Mouse (Mus musculus) midbrain, embryonic 13.5 days (tissue): ENCODE measurements around the gene Cnst. TPM values are rescaled to one million over a fixed set of nuclear protein-coding genes. Genes with fewer than 3 reads are reported as not detected.
A peak's percentile ranks its signal among the peaks of the same experiment; 100 is the strongest.

Experiments
- ATAC-seq: fragments of 200-750 bp; cut with Nextera tagmentation; 2 replicates; pipeline ENCODE4 v1.8.0; 2017; ENCODE audit warnings: mild to moderate bottlenecking, moderate TSS enrichment, moderate library complexity
- H3K27ac ChIP-seq: fragments of 300-500 bp; sonication (generic); 2 replicates; pipeline ENCODE4 v1.5.1; 2015; ENCODE audit warnings: inconsistent platforms, mild to moderate bottlenecking, moderate library complexity
- H3K27me3 ChIP-seq: fragments of 300-500 bp; sonication (generic); 2 replicates; pipeline ENCODE4 v1.6.1; 2015; ENCODE audit warnings: mild to moderate bottlenecking, inconsistent platforms
- H3K36me3 ChIP-seq: fragments of 300-500 bp; sonication (generic); 2 replicates; pipeline ENCODE4 v1.6.1; 2015; ENCODE audit warnings: mild to moderate bottlenecking, inconsistent platforms
- H3K4me1 ChIP-seq: fragments of 300-500 bp; sonication (generic); replicated peaks from 2 replicates; pipeline ENCODE4 v1.6.1; 2015; ENCODE audit warnings: inconsistent platforms
- H3K4me2 ChIP-seq: fragments of 300-500 bp; sonication (generic); replicated peaks from 2 replicates; pipeline ENCODE4 v1.6.1; 2015; ENCODE audit warnings: moderate library complexity, mild to moderate bottlenecking, inconsistent platforms
- H3K4me3 ChIP-seq: fragments of 300-500 bp; sonication (generic); replicated peaks from 2 replicates; pipeline ENCODE4 v1.5.1; 2015; ENCODE audit warnings: mild to moderate bottlenecking, inconsistent platforms
- H3K9ac ChIP-seq: fragments of 300-500 bp; sonication (generic); replicated peaks from 2 replicates; pipeline ENCODE4 v1.6.1; 2015; ENCODE audit warnings: mild to moderate bottlenecking, inconsistent platforms
- H3K9me3 ChIP-seq: fragments of 300-500 bp; sonication (generic); 2 replicates; pipeline ENCODE4 v1.6.1; 2016; ENCODE audit warnings: mild to moderate bottlenecking, inconsistent platforms
- WGBS: fragments of 180-500 bp; shearing (Covaris S2); methylation state at CpG from one replicate; pipeline ENCODE4 v1.1.7; 2015; 5-methylcytosine and 5-hydroxymethylcytosine counted together
- polyA plus RNA-seq: library from polyadenylated mRNA; unstranded; fragments of >200 nt; fragmentation: Nextera tagmentation; extraction: Ambion mirVana; gene quantifications from 2 replicates; pipeline ENCODE4 v1.2.1, GENCODE M21; 2015

Gene Cnst
- polyA plus RNA-seq, 1 experiment from 2014 or later = 28.2 TPM

DNA sequence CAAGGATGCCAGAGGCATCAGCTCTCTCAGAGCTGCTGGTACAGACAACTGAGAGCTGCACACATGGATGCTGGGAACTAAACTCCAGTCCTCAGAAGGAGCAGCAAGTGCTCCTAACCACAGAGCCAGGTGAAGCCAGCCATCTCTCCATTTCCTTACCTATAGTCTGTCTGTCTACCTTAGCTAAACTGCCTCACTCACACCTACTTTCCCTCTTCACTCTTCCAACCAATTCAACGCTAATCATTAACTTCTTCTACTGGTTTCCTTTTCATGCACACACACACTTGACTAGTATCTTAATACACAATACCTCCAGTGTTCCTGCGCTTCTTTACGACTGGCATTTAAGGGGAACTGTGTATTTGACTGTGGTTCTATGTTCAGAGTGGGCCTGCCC lies 6.3 kb upstream of the Cnst start:
- Histone ChIP-seq H3K27me3 (no peaks in the 10 kb centered on the region), H3K27ac (no peak overlapping the region), H3K4me3 (no peak overlapping the region), H3K9ac (no peak overlapping the region), H3K9me3 (no peaks in the 10 kb centered on the region), H3K4me1 (peaks cover 8% of the 10 kb centered on the region), H3K36me3 (peaks cover 26% of the 10 kb centered on the region), H3K4me2 (no peak overlapping the region)
- 94% methylated on average over 3 of the region's 3 CpGs for WGBS
- ATAC-seq = no peak

DNA sequence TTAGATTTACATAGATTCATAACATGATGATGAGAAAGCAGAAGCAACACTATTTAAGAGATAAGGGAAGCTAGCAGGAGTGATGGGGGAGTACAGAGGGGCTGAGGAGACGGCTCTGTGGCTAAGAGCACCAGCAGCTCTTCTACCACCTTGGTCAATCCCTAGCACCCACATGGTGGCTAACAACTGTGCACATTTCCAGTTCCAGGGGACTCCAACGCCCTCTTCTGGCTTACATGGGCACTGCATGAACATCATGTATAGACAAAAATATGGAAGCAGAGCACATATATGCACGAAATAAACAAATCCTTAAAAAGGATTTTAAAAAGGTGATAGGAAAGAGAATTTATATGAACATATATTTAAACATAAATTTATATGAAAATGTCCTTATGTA lies 4.7 kb upstream of the Cnst start:
- H3K27me3 ChIP-seq = no peaks in the 10 kb centered on the region
- no peak overlapping the region for H3K4me2 ChIP-seq
- H3K4me1 ChIP-seq = peaks cover 15% of the 10 kb centered on the region
- H3K27ac ChIP-seq = no peak overlapping the region
- WGBS = 60% methylated on average over 3 of the region's 3 CpGs
- H3K36me3 ChIP-seq = peaks cover 24% of the 10 kb centered on the region
- no peak overlapping the region for H3K9ac ChIP-seq
- no peak for ATAC-seq
- H3K9me3 ChIP-seq = no peaks in the 10 kb centered on the region
- H3K4me3 ChIP-seq = no peak overlapping the region

DNA sequence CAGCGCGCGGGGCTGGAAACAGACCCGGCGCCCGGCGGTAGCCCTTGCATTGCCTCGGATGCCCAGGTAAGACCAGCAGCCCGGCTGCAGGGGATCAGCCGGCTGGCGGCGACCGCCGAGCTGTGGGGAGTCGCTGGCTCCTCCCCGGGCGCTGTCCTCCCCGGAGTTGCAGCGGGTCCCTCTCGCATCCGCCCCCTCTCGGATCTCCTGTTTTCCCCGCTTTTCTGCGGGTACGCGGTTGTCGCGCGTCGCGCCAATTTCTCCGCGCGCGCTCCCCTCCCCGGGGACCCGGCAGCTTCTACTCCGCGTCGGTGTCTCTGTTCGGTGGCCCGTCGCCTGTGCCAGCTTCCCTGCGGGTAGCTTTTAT lies 364 bp downstream of the Cnst start:
- ATAC-seq = peak; percentile 91
- Histone ChIP-seq H3K9ac (peak overlapping the region; percentile 84), H3K9me3 (no peaks in the 10 kb centered on the region), H3K27me3 (no peaks in the 10 kb centered on the region), H3K4me1 (peaks cover 31% of the 10 kb centered on the region), H3K27ac (peak overlapping the region; percentile 97), H3K4me3 (peak overlapping the region; percentile 74), H3K4me2 (peak overlapping the region; percentile 63), H3K36me3 (no peaks in the 10 kb centered on the region)
- WGBS = 1% methylated on average over 43 of the region's 44 CpGs

DNA sequence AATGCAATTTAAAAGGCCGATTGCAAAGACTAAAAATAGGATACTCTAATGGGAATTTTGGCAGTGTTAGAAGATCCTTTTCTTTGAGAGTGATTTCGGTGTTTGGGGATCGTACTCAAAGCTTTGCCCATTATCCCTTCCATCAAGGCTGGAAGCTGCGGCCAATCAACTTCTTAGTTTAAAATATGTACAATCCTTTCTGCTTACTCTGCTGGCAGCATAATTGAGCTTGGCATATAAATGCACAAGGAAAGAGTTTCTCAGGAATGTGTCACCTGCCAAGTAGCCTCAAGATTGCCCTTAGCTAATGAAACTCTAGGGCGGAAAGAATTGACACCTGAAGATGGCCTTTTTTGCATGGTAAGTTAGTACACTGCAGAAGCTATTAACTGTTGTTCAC lies 1.0 kb downstream of the Cnst start:
- Histone ChIP-seq H3K27me3 (no peaks in the 10 kb centered on the region), H3K9ac (peak overlapping the region; percentile 84), H3K4me3 (peak overlapping the region; percentile 74), H3K9me3 (no peaks in the 10 kb centered on the region), H3K27ac (peak overlapping the region; percentile 97), H3K36me3 (no peaks in the 10 kb centered on the region), H3K4me2 (peak overlapping the region; percentile 63), H3K4me1 (peaks cover 31% of the 10 kb centered on the region)
- 7% methylated on average over 5 of the region's 5 CpGs for WGBS
- ATAC-seq = no peak

DNA sequence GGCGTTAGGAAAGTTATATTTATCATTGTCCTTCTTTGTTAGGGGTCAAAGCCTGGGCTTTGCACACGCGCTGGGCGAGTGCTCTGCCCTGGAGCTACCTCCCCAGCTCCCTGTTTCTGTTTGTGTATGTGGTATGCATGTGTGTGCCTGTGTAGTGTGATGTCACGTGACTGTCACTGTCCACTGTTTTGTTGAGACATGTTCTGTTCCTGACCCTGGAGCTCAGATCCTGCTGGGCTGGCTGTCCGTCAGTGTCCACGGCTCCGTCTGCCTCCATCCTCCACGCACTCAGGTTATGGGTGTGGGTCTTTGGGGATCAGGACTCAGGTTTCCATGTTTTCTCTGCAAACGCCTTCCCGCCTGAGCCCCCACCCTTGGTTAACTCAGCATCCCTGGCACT lies 2.0 kb downstream of the Cnst start:
- ATAC-seq = no peak
- Histone ChIP-seq H3K4me1 (peaks cover 35% of the 10 kb centered on the region), H3K27me3 (no peaks in the 10 kb centered on the region), H3K4me2 (peak overlapping the region; percentile 19; the same call in 1 of the 2 replicates), H3K4me3 (no peak overlapping the region; the same call in 1 of the 2 replicates), H3K9me3 (no peaks in the 10 kb centered on the region), H3K27ac (no peak overlapping the region), H3K36me3 (no peaks in the 10 kb centered on the region), H3K9ac (peak overlapping the region; percentile 46)
- WGBS = 78% methylated on average over 11 of the region's 11 CpGs

DNA sequence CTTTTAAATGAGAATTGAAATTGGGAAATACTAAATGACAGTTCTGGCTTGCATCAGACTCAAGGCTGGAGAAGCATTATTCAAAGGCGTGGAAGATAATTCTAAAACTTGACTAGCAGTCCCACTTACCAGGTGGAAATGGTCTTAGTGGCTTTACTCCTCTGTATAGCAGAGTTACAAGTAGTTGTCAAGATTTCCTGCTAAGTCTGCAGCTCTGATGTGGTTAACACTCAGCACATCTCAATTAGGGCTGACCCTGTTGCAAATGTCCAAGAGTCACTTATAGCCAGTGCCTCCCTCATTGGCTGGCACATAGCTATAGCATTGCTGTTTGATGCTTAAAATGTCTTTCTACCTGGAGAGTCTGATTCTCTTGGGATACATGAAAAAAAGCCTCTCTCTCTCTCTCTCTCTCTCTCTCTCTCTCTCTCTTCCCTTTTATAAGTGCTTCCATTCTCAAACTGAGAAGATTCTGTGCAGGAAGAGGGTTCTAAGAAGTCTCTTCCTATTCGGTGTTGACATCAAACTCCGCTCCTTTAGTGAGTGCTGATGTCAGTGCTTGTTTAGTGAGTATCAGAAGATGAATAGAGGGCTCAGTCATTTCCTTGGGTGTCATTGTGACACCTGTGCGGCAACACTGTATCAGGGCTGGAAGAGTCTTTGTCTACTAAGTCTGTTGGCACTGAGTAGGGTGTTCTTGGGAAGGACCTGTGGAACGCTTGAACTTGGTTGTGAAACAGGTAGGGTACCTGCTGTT lies 3.0 kb downstream of the Cnst start:
- Histone ChIP-seq H3K4me2 (no peak overlapping the region), H3K4me3 (no peak overlapping the region), H3K36me3 (no peaks in the 10 kb centered on the region), H3K9me3 (no peaks in the 10 kb centered on the region), H3K27ac (no peak overlapping the region), H3K4me1 (peaks cover 35% of the 10 kb centered on the region), H3K27me3 (no peaks in the 10 kb centered on the region), H3K9ac (no peak overlapping the region)
- no peak for ATAC-seq
- WGBS = 93% methylated on average over 5 of the region's 5 CpGs

DNA sequence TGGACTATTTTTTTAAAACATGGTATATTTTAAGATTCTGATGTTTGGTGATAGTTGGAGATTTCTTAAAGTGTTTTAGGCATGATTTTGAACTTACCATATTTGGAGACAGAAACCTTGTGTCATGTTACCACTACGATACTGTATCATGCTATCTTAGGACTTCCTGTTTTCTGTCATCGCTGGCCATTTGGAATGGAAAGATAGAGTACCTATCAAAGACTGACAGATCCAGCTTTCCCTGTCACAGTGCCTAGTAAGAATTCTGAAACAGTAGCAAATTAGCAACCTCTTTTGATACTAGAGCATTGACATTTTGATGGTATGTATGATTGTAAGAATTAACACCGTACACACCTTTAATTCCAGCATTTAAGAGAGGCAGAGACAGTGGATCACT lies 5.2 kb downstream of the Cnst start:
- no peaks in the 10 kb centered on the region for H3K27me3 ChIP-seq
- H3K4me1 ChIP-seq = peaks cover 20% of the 10 kb centered on the region
- 93% methylated on average over 3 of the region's 3 CpGs for WGBS
- no peak for ATAC-seq
- no peak overlapping the region for H3K4me3 ChIP-seq
- H3K36me3 ChIP-seq = no peaks in the 10 kb centered on the region
- H3K4me2 ChIP-seq = no peak overlapping the region
- H3K9ac ChIP-seq = no peak overlapping the region
- no peaks in the 10 kb centered on the region for H3K9me3 ChIP-seq
- H3K27ac ChIP-seq = no peak overlapping the region

DNA sequence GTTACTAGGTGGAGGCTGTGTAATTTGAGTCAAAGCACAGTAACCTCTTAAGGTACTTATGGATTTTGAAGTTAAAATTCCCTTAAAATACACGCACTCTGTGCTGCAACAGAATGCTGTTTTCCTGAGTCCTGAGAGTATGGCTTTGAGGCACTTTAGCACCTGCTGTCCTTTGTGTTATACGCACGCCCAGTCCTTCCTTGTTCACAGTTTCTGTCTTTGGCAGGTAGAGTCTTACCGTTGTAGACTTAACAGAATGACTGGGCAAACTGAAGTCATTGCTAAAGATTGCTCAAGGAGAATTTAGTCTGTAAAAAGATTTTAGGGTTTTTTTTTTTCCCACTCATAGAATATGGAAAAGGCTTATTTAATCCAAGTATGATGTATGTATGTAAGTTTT lies 5.8 kb downstream of the Cnst start:
- no peak for ATAC-seq
- peaks cover 20% of the 10 kb centered on the region for H3K4me1 ChIP-seq
- no peaks in the 10 kb centered on the region for H3K9me3 ChIP-seq
- H3K4me3 ChIP-seq = no peak overlapping the region
- H3K36me3 ChIP-seq = no peaks in the 10 kb centered on the region
- no peak overlapping the region for H3K4me2 ChIP-seq
- 92% methylated on average over 4 of the region's 4 CpGs for WGBS
- no peak overlapping the region for H3K27ac ChIP-seq
- H3K27me3 ChIP-seq = no peaks in the 10 kb centered on the region
- no peak overlapping the region for H3K9ac ChIP-seq

DNA sequence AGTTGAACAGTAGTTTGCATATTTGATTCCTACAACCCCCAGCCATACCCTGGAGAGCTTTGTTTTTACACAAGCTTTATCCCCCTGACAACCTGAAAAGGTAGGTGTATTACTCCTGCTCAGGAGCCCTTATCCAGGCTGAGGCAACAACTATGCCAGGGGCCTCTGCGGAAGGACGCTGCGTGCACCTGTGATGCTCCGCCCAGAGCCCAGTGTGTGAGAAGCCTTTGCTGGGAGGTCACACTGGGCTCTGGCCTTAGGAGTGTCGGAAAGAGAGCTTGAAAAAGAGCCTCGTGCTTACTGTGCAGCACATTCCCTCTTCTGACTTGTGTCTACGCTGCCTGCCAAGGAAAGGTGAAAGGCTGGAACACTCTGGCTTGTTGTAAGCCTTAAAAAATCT lies 6.6 kb downstream of the Cnst start:
- ATAC-seq = no peak
- no peak overlapping the region for H3K9ac ChIP-seq
- no peak overlapping the region for H3K4me3 ChIP-seq
- no peaks in the 10 kb centered on the region for H3K36me3 ChIP-seq
- no peak overlapping the region for H3K27ac ChIP-seq
- WGBS = 43% methylated on average over 7 of the region's 7 CpGs
- no peaks in the 10 kb centered on the region for H3K9me3 ChIP-seq
- no peaks in the 10 kb centered on the region for H3K27me3 ChIP-seq
- peaks cover 13% of the 10 kb centered on the region for H3K4me1 ChIP-seq
- H3K4me2 ChIP-seq = no peak overlapping the region

DNA sequence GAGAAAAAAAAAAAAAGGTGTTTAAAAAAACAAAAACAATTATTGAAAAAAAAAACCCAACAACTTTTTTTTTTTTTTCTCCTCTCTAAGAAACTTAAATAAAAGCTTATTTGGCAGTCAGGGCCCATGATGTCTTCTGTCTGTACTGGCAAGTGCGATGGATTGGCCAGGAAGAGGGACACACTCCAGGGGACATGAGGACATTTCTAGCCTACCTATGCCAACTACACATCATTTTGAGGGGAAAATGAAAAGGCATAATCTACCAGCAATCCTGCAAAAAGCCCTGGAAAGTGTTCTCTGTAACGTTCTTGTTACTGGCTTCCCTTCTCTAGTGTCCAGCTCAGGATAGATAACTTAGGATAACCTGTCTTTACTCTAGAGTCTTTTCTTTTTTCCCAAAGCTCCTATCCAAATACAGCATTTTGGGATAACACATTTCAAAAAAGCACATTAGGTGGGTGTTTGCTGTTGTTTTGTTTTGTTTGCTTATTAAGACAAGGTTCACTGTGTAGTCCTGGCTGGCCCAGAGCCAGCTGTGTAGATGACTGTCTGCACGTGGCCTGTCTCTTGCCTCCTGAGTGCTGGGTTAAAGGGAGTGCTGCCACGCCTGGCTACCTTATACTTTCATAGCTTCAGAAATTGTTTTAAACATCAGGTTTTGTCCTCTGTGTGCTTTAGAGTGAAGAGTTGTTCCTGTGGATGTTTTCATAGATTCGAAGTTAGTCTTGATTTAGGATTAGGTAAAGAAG lies 7.2 kb downstream of the Cnst start:
- no peak overlapping the region for H3K4me3 ChIP-seq
- peaks cover 7% of the 10 kb centered on the region for H3K4me1 ChIP-seq
- H3K27ac ChIP-seq = no peak overlapping the region
- no peaks in the 10 kb centered on the region for H3K9me3 ChIP-seq
- H3K27me3 ChIP-seq = no peaks in the 10 kb centered on the region
- 82% methylated on average over 5 of the region's 5 CpGs for WGBS
- ATAC-seq = no peak
- H3K36me3 ChIP-seq = no peaks in the 10 kb centered on the region
- no peak overlapping the region for H3K4me2 ChIP-seq
- H3K9ac ChIP-seq = no peak overlapping the region

DNA sequence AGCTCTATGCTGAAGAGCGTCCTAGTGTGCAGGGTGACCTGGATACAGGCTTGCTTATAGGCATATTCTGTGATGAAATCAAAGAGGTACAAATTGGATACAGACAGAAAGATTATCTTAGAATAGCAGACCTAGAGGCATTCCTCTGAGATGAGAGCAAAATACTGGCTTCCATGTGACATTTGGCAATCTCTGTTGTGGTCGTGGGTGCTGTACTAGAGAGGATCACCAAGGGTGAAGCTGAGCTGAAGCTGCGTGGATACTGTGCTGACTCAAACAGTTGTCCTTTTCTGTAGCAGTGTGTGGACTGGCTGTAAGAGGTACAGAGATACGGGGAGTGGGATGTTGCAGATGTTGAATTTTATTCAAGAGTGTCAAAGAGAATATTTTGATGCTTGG lies 7.8 kb downstream of the Cnst start:
- H3K4me1 ChIP-seq = peaks cover 5% of the 10 kb centered on the region; the same call in 1 of the 2 replicates
- H3K36me3 ChIP-seq = no peaks in the 10 kb centered on the region
- H3K9me3 ChIP-seq = no peaks in the 10 kb centered on the region
- no peak overlapping the region for H3K4me3 ChIP-seq
- no peak overlapping the region for H3K9ac ChIP-seq
- H3K27me3 ChIP-seq = no peaks in the 10 kb centered on the region
- no peak overlapping the region for H3K4me2 ChIP-seq
- no peak overlapping the region for H3K27ac ChIP-seq
- 90% methylated on average over 4 of the region's 4 CpGs for WGBS
- ATAC-seq = no peak

DNA sequence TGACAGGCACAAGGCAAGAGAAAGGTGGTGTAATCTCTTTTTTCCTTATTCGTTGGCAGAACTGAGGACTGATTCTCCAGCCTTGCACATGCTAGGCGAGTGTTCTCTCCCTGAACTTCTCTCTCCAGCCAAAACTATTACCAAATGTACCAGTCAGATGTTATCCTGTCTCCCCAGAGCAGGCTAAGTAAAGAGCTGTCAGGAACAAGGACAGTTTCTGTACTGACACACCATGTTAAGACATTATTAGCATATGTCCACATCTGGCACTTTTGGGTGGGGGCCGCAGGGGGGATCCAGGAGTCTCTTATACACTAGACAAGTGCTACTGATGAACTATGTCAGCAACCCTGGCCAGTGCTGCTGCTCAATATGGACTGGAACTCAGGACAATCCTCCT lies 10.8 kb downstream of the Cnst start:
- no peak overlapping the region for H3K4me2 ChIP-seq
- ATAC-seq = no peak
- H3K9me3 ChIP-seq = no peaks in the 10 kb centered on the region
- no peak overlapping the region for H3K9ac ChIP-seq
- no peaks in the 10 kb centered on the region for H3K27me3 ChIP-seq
- H3K27ac ChIP-seq = no peak overlapping the region
- 91% methylated on average over 3 of the region's 3 CpGs for whole genome bisulfite sequencing
- no peak overlapping the region for H3K4me3 ChIP-seq
- H3K4me1 ChIP-seq = peaks cover 5% of the 10 kb centered on the region; the same call in 1 of the 2 replicates
- no peaks in the 10 kb centered on the region for H3K36me3 ChIP-seq
